Mouse (Mus musculus): ENCODE measurements at regions not wholly inside any gene's neighbourhood (a gene's known extent, or its start where the extent isn't known, plus 50 kb on each side); places are given as distances from the start of the nearest gene placed in this dataset.
A peak's percentile ranks its signal among the peaks of the same experiment; 100 is the strongest.

- Histone ChIP-seq H3K4me1 (peaks cover 17% of the 10 kb centered on the region), H3K9me3 (no peaks in the 10 kb centered on the region), H3K27me3 (no peaks in the 10 kb centered on the region), H3K27ac (peak overlapping the region; percentile 61; the same call in 1 of the 2 replicates), H3K9ac (0 out of 2 replicates have a peak overlapping the region, but pooled peaks have one; percentile 39), H3K4me3 (no peak overlapping the region), H3K36me3 (no peaks in the 10 kb centered on the region), H3K4me2 (replicated peaks) (peak overlapping the region; percentile 43)
- peak; percentile 78 for ATAC-seq (ENCODE audit: low FRiP score, low read depth)
- WGBS = 22% methylated on average over 17 of the region's 17 CpGs
These were observed 394.4 kb upstream of the Tmpo start for GRCm38 (mm10) chr10:91575323-91576064.

GRCm38 (mm10) chr10:91572796-91573195 is 391.7 kb upstream of the Tmpo start:
- Histone ChIP-seq H3K27me3 (no peaks in the 10 kb centered on the region), H3K4me2 (replicated peaks) (no peak overlapping the region), H3K9ac (no peak overlapping the region), H3K9me3 (no peaks in the 10 kb centered on the region), H3K27ac (no peak overlapping the region), H3K4me3 (no peak overlapping the region), H3K4me1 (peaks cover 17% of the 10 kb centered on the region), H3K36me3 (no peaks in the 10 kb centered on the region)
- 87% methylated on average over 7 of the region's 7 CpGs for WGBS
- no peak for ATAC-seq (ENCODE audit: low FRiP score, low read depth)

GRCm38 (mm10) chr10:91569046-91569445 is 387.9 kb upstream of the Tmpo start:
- H3K4me2 ChIP-seq (replicated peaks) = no peak overlapping the region
- no peaks in the 10 kb centered on the region for H3K4me1 ChIP-seq
- H3K27me3 ChIP-seq = no peaks in the 10 kb centered on the region
- no peaks in the 10 kb centered on the region for H3K36me3 ChIP-seq
- WGBS = 84% methylated on average over 6 of the region's 6 CpGs
- no peak overlapping the region for H3K9ac ChIP-seq
- no peaks in the 10 kb centered on the region for H3K9me3 ChIP-seq
- no peak overlapping the region for H3K27ac ChIP-seq
- H3K4me3 ChIP-seq = no peak overlapping the region
- no peak for ATAC-seq (ENCODE audit: low FRiP score, low read depth)

- WGBS = 36% methylated on average over 7 of the region's 7 CpGs
- ATAC-seq (ENCODE audit: low FRiP score, low read depth) = no peak
- no peak overlapping the region for H3K9ac ChIP-seq
- H3K4me2 ChIP-seq (replicated peaks) = no peak overlapping the region
- no peaks in the 10 kb centered on the region for H3K36me3 ChIP-seq
- no peaks in the 10 kb centered on the region for H3K27me3 ChIP-seq
- H3K27ac ChIP-seq = no peak overlapping the region
- no peak overlapping the region for H3K4me3 ChIP-seq
- no peaks in the 10 kb centered on the region for H3K9me3 ChIP-seq
- H3K4me1 ChIP-seq = no peaks in the 10 kb centered on the region
These were observed 385.1 kb upstream of the Tmpo start for GRCm38 (mm10) chr10:91566116-91566774.

- H3K4me3 ChIP-seq = no peak overlapping the region
- H3K9ac ChIP-seq = no peak overlapping the region
- H3K4me2 ChIP-seq (replicated peaks) = no peak overlapping the region
- no peaks in the 10 kb centered on the region for H3K4me1 ChIP-seq
- H3K36me3 ChIP-seq = no peaks in the 10 kb centered on the region
- 87% methylated on average over 5 of the region's 5 CpGs for WGBS
- H3K9me3 ChIP-seq = no peaks in the 10 kb centered on the region
- no peak for ATAC-seq (ENCODE audit: low FRiP score, low read depth)
- H3K27me3 ChIP-seq = no peaks in the 10 kb centered on the region
- no peak overlapping the region for H3K27ac ChIP-seq
These were observed 378.2 kb upstream of the Tmpo start for GRCm38 (mm10) chr10:91559307-91559706.

GRCm38 (mm10) chr10:91548071-91548470 is 367.0 kb upstream of the Tmpo start:
- no peaks in the 10 kb centered on the region for H3K36me3 ChIP-seq
- no peaks in the 10 kb centered on the region for H3K9me3 ChIP-seq
- no peak overlapping the region for H3K4me2 ChIP-seq (replicated peaks)
- no peak for ATAC-seq (ENCODE audit: low FRiP score, low read depth)
- H3K4me1 ChIP-seq = 0 out of 2 replicates have a peak, but pooled peaks cover 2% of the 10 kb centered on the region
- H3K27ac ChIP-seq = no peak overlapping the region
- H3K4me3 ChIP-seq = no peak overlapping the region
- no peaks in the 10 kb centered on the region for H3K27me3 ChIP-seq
- 63% methylated on average over 4 of the region's 4 CpGs for WGBS
- no peak overlapping the region for H3K9ac ChIP-seq

- H3K36me3 ChIP-seq = no peaks in the 10 kb centered on the region
- no peak overlapping the region for H3K9ac ChIP-seq
- H3K27me3 ChIP-seq = 0 out of 2 replicates have a peak, but pooled peaks cover 4% of the 10 kb centered on the region
- no peaks in the 10 kb centered on the region for H3K9me3 ChIP-seq
- peaks cover 6% of the 10 kb centered on the region; the same call in 1 of the 2 replicates for H3K4me1 ChIP-seq
- peak overlapping the region; percentile 35 for H3K4me2 ChIP-seq (replicated peaks)
- 36% methylated on average over 9 of the region's 9 CpGs for WGBS
- ATAC-seq (ENCODE audit: low FRiP score, low read depth) = peak; percentile 76; the same call in 1 of the 2 replicates
- no peak overlapping the region for H3K27ac ChIP-seq
- no peak overlapping the region for H3K4me3 ChIP-seq
These were observed 365.0 kb upstream of the Tmpo start for GRCm38 (mm10) chr10:91546140-91546539.

GRCm38 (mm10) chr10:91545421-91545820 is 364.3 kb upstream of the Tmpo start:
- Histone ChIP-seq H3K36me3 (no peaks in the 10 kb centered on the region), H3K4me3 (no peak overlapping the region), H3K9me3 (no peaks in the 10 kb centered on the region), H3K4me1 (peaks cover 6% of the 10 kb centered on the region; the same call in 1 of the 2 replicates), H3K9ac (no peak overlapping the region), H3K27me3 (0 out of 2 replicates have a peak, but pooled peaks cover 4% of the 10 kb centered on the region), H3K4me2 (replicated peaks) (no peak overlapping the region), H3K27ac (no peak overlapping the region)
- ATAC-seq (ENCODE audit: low FRiP score, low read depth) = no peak
- 76% methylated on average over 3 of the region's 3 CpGs for WGBS

GRCm38 (mm10) chr10:91543167-91543918 is 362.2 kb upstream of the Tmpo start:
- WGBS = 83% methylated on average over 3 of the region's 3 CpGs
- Histone ChIP-seq H3K9ac (no peak overlapping the region), H3K27ac (no peak overlapping the region), H3K27me3 (0 out of 2 replicates have a peak, but pooled peaks cover 4% of the 10 kb centered on the region), H3K9me3 (no peaks in the 10 kb centered on the region), H3K4me3 (no peak overlapping the region), H3K36me3 (no peaks in the 10 kb centered on the region), H3K4me1 (peaks cover 6% of the 10 kb centered on the region; the same call in 1 of the 2 replicates), H3K4me2 (replicated peaks) (no peak overlapping the region)
- ATAC-seq (ENCODE audit: low FRiP score, low read depth) = no peak

GRCm38 (mm10) chr10:91542201-91542604 is 361.1 kb upstream of the Tmpo start:
- Histone ChIP-seq H3K36me3 (no peaks in the 10 kb centered on the region), H3K27me3 (0 out of 2 replicates have a peak, but pooled peaks cover 4% of the 10 kb centered on the region), H3K9ac (no peak overlapping the region), H3K4me2 (replicated peaks) (no peak overlapping the region), H3K4me3 (no peak overlapping the region), H3K4me1 (peaks cover 10% of the 10 kb centered on the region), H3K9me3 (no peaks in the 10 kb centered on the region), H3K27ac (no peak overlapping the region)
- WGBS = 13% methylated on average over 9 of the region's 9 CpGs
- no peak for ATAC-seq (ENCODE audit: low FRiP score, low read depth)

GRCm38 (mm10) chr10:91537241-91537640 is 356.1 kb upstream of the Tmpo start:
- Histone ChIP-seq H3K4me3 (no peak overlapping the region), H3K9ac (no peak overlapping the region), H3K27ac (no peak overlapping the region), H3K4me2 (replicated peaks) (no peak overlapping the region), H3K9me3 (no peaks in the 10 kb centered on the region), H3K27me3 (0 out of 2 replicates have a peak, but pooled peaks cover 2% of the 10 kb centered on the region), H3K4me1 (peaks cover 8% of the 10 kb centered on the region), H3K36me3 (no peaks in the 10 kb centered on the region)
- 22% methylated on average over 8 of the region's 8 CpGs for WGBS
- no peak for ATAC-seq (ENCODE audit: low FRiP score, low read depth)

- Histone ChIP-seq H3K27me3 (no peaks in the 10 kb centered on the region), H3K4me2 (replicated peaks) (no peak overlapping the region), H3K9ac (no peak overlapping the region), H3K36me3 (no peaks in the 10 kb centered on the region), H3K4me1 (peaks cover 5% of the 10 kb centered on the region; the same call in 1 of the 2 replicates), H3K4me3 (no peak overlapping the region), H3K9me3 (no peaks in the 10 kb centered on the region), H3K27ac (no peak overlapping the region)
- ATAC-seq (ENCODE audit: low FRiP score, low read depth) = no peak
- 88% methylated on average over 2 of the region's 2 CpGs for WGBS
These were observed 354.3 kb upstream of the Tmpo start for GRCm38 (mm10) chr10:91535392-91535791.

All from limb, embryonic 13.5 days (tissue).